Mouse (Mus musculus) liver, postnatal 0 days (tissue): ENCODE measurements around the gene Rimkla.

Experiments
- CTCF ChIP-seq: sonication (generic); IDR thresholded peaks from 2 replicates; pipeline ENCODE4 v1.5.1; 2016; ENCODE audit warnings: antibody characterized with exemption, low read depth
- EP300 ChIP-seq: IDR thresholded peaks from 2 replicates; pipeline ENCODE4 v1.6.1; 2016; ENCODE audit warnings: antibody characterized with exemption, low read depth, mild to moderate bottlenecking

DNA sequence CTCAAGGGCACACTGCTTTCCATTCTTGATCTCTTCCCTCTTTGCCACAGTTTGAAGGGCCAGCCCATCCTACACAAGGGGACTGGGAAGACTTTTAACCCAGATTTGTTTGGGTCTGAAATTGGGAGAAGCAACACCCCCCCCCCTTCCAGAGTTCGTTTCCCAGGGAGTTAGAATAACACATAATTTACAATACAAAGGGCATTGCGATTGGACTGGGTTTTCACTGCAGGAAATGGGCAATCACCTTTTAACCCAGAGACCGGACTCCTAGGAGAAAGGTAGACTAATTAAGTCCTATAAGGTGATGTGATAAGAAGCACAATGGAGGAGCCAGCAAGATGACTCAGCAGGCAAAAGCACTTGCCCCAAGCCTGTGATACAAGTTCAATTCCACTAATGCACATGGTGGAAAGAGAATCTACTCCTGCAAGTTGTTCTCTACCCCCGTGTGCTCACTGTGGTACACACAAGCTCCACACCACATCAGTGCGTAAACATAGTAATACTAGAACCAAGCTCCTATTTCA is 6.0 kb upstream of the Rimkla start:
- TF ChIP-seq CTCF: no peak
- TF ChIP-seq EP300: no peak
